Mouse (Mus musculus): Measurements from ENCODE around the gene Foxd3.

DNA sequence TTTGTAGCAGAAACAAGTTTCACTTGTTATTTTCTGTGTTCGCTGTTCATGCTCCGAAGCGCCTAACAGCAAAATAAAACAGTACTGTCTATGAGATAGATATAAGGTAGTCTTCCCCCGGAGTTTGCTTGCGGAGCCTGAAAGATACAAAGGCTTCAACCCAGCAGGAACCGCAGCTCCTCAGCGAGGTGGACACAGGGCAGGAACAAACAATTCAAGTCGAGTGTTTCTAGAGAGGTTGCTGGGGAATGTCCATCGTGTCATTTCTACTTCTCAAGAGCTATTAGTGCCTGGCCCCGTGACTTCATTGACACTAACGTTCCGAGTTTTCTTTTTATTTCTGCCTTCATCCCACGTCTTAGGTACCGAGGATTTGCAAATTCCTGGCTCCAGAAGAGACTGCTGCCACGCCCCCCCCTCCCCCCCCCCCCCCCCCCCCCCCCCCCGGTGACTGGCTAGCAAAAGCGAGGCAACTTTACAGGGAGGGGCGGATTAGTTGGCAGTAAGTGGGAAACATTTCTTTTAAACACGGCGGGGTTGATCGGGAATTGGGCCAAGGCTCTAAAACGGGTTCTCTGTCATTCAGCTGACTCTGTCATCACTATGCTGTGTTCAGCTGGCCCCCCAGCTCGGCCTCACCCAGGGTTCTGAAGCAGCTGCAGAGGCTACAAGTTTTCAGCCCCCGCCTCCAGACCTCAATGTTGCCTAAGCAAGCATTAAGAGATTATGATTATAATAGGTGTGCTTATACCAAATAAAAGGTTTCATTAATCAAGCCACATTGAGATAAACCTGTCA lies 29.9 kb upstream of the Foxd3 start:
- TF ChIP-seq CTCF (IDR thresholded peaks at IDR 0.05; ENCODE audit: insufficient read depth, low read depth, low read length) (no peak), POLR2A (IDR thresholded peaks at IDR 0.05; ENCODE audit: insufficient read depth, low read depth, low read length) (no peak)
